Mouse (Mus musculus) Patski (cell line): ENCODE measurements around the gene Paqr6. TPM values are rescaled to one million over a fixed set of nuclear protein-coding genes. Genes with fewer than 3 reads are reported as not detected.

Experiments
- ATAC-seq: fragments of 100-300 bp; one replicate; pipeline ENCODE4 v1.8.0; 2021
- CTCF ChIA-PET: fragments of 350-600 bp; sonication (Branson Sonifier 250); formaldehyde crosslinking; loops from one replicate; lab custom pipeline; 2022; ENCODE audit warnings: inconsistent platforms; lab: Charles Lee
- POLR2A ChIA-PET: fragments of 350-600 bp; sonication (Branson Sonifier 250); formaldehyde crosslinking; loops from one replicate; lab custom pipeline; 2022; ENCODE audit warnings: antibody characterized with exemption, inconsistent platforms; lab: Charles Lee
- DNase-seq: peaks from one replicate; pipeline ENCODE4 v3.0.0-alpha.2; 2011; ENCODE audit warnings: low read depth, low spot score
- H3K27me3 ChIP-seq: fragments of 371-371 bp; one replicate; pipeline ENCODE4 v1.5.1; 2021
- CTCF ChIP-seq: fragments of 100-300 bp; IDR thresholded peaks from one replicate; pipeline ENCODE4 v1.5.1; 2021
- in situ Hi-C: fragments of 300-500 bp; cut with MboI; formaldehyde crosslinking; loops from 3 replicates; pipeline ENCODE4 v1.11.1; 2018; ENCODE audit warnings: low pct_unique_long_range_greater_than_20kb, mixed read lengths
- polyA plus RNA-seq: library from polyadenylated mRNA; unstranded; gene quantifications from one replicate; pipeline ENCODE4 v1.2.3, GENCODE M21; 2021

Gene Paqr6
- 0.04 TPM for polyA plus RNA-seq

- H3K27me3 ChIP-seq: no peaks in the 10 kb centered on the region
- ATAC-seq: no peak
- ChIA-PET CTCF (interaction anchor here (1.6 kb wide), 1 partner anchor 10 kb away, joined by 5 read pairs; no protein-coding TSS in a partner anchor), POLR2A (no interaction called here)
- in situ Hi-C loops: no loop called here
- no peak for TF ChIP-seq CTCF
- DNase-seq: no peak
Observed at GRCm38 (mm10) chr3:88364337-88364736, at the start of gene Paqr6. Paqr6 (plus strand) TSS chr3:88364584.

GRCm38 (mm10) chr3:88324951-88325405 is 39.4 kb upstream of the Paqr6 start, which contains the start of gene Glmp:
Glmp (plus strand) TSS chr3:88325023.
- ATAC-seq (peak; percentile 70), DNase-seq (peak; percentile 64)
- H3K27me3 ChIP-seq: no peaks in the 10 kb centered on the region
- TF ChIP-seq CTCF: no peak
- in situ Hi-C loops: loop anchor here (25.0 kb wide), 1 partner anchor 1687 kb away; no protein-coding TSS in a partner anchor
- ChIA-PET CTCF (interaction anchor here (0.8 to 1.9 kb wide), 4 partner anchors 9 to 173 kb away, joined by 3 to 5 read pairs (median 4); no protein-coding TSS in a partner anchor), POLR2A (interaction anchor here (0.5 to 4.0 kb wide), 6 partner anchors 9 to 1996 kb away, joined by 3 to 27 read pairs (median 5); partner anchors contain the start of genes Smg5 and Tmem79)

GRCm38 (mm10) chr3:88328956-88329355 is 35.4 kb upstream of the Paqr6 start:
- in situ Hi-C loops: no loop called here
- CTCF ChIA-PET: interaction anchor here (1.0 kb wide), 1 partner anchor 21 kb away, joined by 3 read pairs; no protein-coding TSS in a partner anchor

GRCm38 (mm10) chr3:88331282-88331681 is 33.1 kb upstream of the Paqr6 start:
- ATAC-seq (no peak), DNase-seq (no peak)
- ChIA-PET POLR2A (interaction anchor here (0.8 to 0.9 kb wide), 2 partner anchors 21 to 182 kb away, joined by 3 read pairs; no protein-coding TSS in a partner anchor), CTCF (interaction anchor here (1.2 to 2.9 kb wide), 4 partner anchors 10 to 125 kb away, joined by 3 to 19 read pairs (median 5); no protein-coding TSS in a partner anchor)
- TF ChIP-seq CTCF: no peak
- H3K27me3 ChIP-seq: no peaks in the 10 kb centered on the region
- in situ Hi-C loops: no loop called here

More at GRCm38 (mm10) chr3:88328956-88329355, 35.4 kb upstream of the Paqr6 start:
- H3K27me3 ChIP-seq: no peaks in the 10 kb centered on the region
- POLR2A ChIA-PET: no interaction called here
- no peak for DNase-seq
- ATAC-seq: no peak
- no peak for TF ChIP-seq CTCF

- ATAC-seq: no peak
- no peak for TF ChIP-seq CTCF
- in situ Hi-C loops: no loop called here
- ChIA-PET CTCF (interaction anchor here (1.5 to 1.9 kb wide), 2 partner anchors 13 to 133 kb away, joined by 4 to 9 read pairs; no protein-coding TSS in a partner anchor), POLR2A (interaction anchor here (0.6 to 4.7 kb wide), 3 partner anchors 9 to 69 kb away, joined by 4 to 27 read pairs (median 4); partner anchors contain the start of gene Glmp)
- no peaks in the 10 kb centered on the region for H3K27me3 ChIP-seq
- DNase-seq: no peak
Observed at GRCm38 (mm10) chr3:88334029-88334658, 30.2 kb upstream of the Paqr6 start.

GRCm38 (mm10) chr3:88334902-88335435 is 29.4 kb upstream of the Paqr6 start:
- in situ Hi-C loops: no loop called here
- ATAC-seq: no peak
- POLR2A ChIA-PET: interaction anchor here (0.7 to 4.7 kb wide), 4 partner anchors 10 to 158 kb away, joined by 3 to 27 read pairs (median 4); partner anchors contain the start of gene Glmp
- no peaks in the 10 kb centered on the region for H3K27me3 ChIP-seq
- TF ChIP-seq CTCF: no peak
- CTCF ChIA-PET: interaction anchor here (1.1 to 1.9 kb wide), 3 partner anchors 12 to 132 kb away, joined by 3 to 9 read pairs (median 4); no protein-coding TSS in a partner anchor
- no peak for DNase-seq

GRCm38 (mm10) chr3:88335436-88336053 is 28.8 kb upstream of the Paqr6 start:
- TF ChIP-seq CTCF: no peak
- DNase-seq: no peak
- POLR2A ChIA-PET: interaction anchor here (0.6 to 4.7 kb wide), 9 partner anchors 10 to 195 kb away, joined by 3 to 27 read pairs (median 3); partner anchors contain the start of gene Glmp
- CTCF ChIA-PET: interaction anchor here (1.1 to 2.4 kb wide), 3 partner anchors 12 to 15 kb away, joined by 3 to 9 read pairs (median 6); no protein-coding TSS in a partner anchor
- no peaks in the 10 kb centered on the region for H3K27me3 ChIP-seq
- in situ Hi-C loops: no loop called here
- peak; percentile 70 for ATAC-seq

GRCm38 (mm10) chr3:88336058-88337013 is 28.0 kb upstream of the Paqr6 start, which contains the start of the genes Tmem79 and Smg5:
Tmem79 (minus strand) TSS chr3:88336148.
Smg5 (plus strand) TSS chr3:88336260.
- TF ChIP-seq CTCF: no peak
- in situ Hi-C loops: no loop called here

More at GRCm38 (mm10) chr3:88336058-88337013, 28.0 kb upstream of the Paqr6 start, which contains the start of the genes Tmem79 and Smg5:
- POLR2A ChIA-PET: interaction anchor here (0.6 to 4.7 kb wide), 12 partner anchors 11 to 194 kb away, joined by 3 to 27 read pairs (median 4); partner anchors contain the start of genes Cct3, Glmp and Tsacc
- DNase-seq (peak; percentile 93), ATAC-seq (peak; percentile 76)
- no peaks in the 10 kb centered on the region for H3K27me3 ChIP-seq
- CTCF ChIA-PET: interaction anchor here (1.1 to 2.4 kb wide), 4 partner anchors 11 to 186 kb away, joined by 3 to 9 read pairs (median 4); no protein-coding TSS in a partner anchor
